Mouse (Mus musculus) liver, embryonic 13.5 days (tissue): ENCODE results near the gene Sestd1. TPM values are rescaled to one million over a fixed set of nuclear protein-coding genes. Genes with fewer than 3 reads are reported as not detected.

Experiments used
- polyA plus RNA-seq: library from polyadenylated mRNA; unstranded; fragments of >200 nt; fragmentation: Nextera tagmentation; extraction: Ambion mirVana; gene quantifications from 2 replicates; pipeline ENCODE4 v1.2.1, GENCODE M21; 2015

Gene Sestd1
- polyA plus RNA-seq, 1 experiment from 2014 or later = 0.54 TPM

Other genes starting within 250 kb of the Sestd1 start
- gene Ccdc141, start 110.0 kb downstream of the Sestd1 start, polyA plus RNA-seq = 1.0 and 1.1 TPM in 2 replicates